Mouse (Mus musculus) frontal cortex, adult (tissue): Measurements from ENCODE around the gene Sbno1.

Source experiments
- ATAC-seq: cut with Nextera tagmentation; 2 replicates; pipeline ENCODE4 v1.9.2; 2017; ENCODE audit warnings: mild to moderate bottlenecking, moderate library complexity, mixed read lengths; ENCODE audit not compliant: low TSS enrichment

Gene Sbno1

GRCm38 (mm10) chr5:124444208-124444607 lies 18.4 kb upstream of the Sbno1 start:
- ATAC-seq: no peak

GRCm38 (mm10) chr5:124442628-124443027 lies 16.8 kb upstream of the Sbno1 start:
- no peak for ATAC-seq

- ATAC-seq: peak; percentile 41; the same call in 1 of the 2 replicates
Observed at GRCm38 (mm10) chr5:124440094-124440701, 14.4 kb upstream of the Sbno1 start.

GRCm38 (mm10) chr5:124439447-124440093 lies 13.8 kb upstream of the Sbno1 start, which contains the start of gene Kmt5a:
Kmt5a (plus strand) TSS chr5:124439930.
- peak; percentile 96 for ATAC-seq

GRCm38 (mm10) chr5:124438746-124439145 lies 12.9 kb upstream of the Sbno1 start:
- ATAC-seq: no peak

- no peak for ATAC-seq
Observed at GRCm38 (mm10) chr5:124438229-124438628, 12.4 kb upstream of the Sbno1 start.

GRCm38 (mm10) chr5:124433048-124433447 lies 7.2 kb upstream of the Sbno1 start:
- no peak for ATAC-seq

- ATAC-seq: peak; percentile 74
Observed at GRCm38 (mm10) chr5:124432398-124433012, 6.7 kb upstream of the Sbno1 start.

- no peak for ATAC-seq
Observed at GRCm38 (mm10) chr5:124426475-124427071, 772 bp upstream of the Sbno1 start.

- peak; percentile 62 for ATAC-seq
Observed at GRCm38 (mm10) chr5:124424723-124425411, 934 bp downstream of the Sbno1 start.

- no peak for ATAC-seq
Observed at GRCm38 (mm10) chr5:124424200-124424722, 1.5 kb downstream of the Sbno1 start.

- ATAC-seq: no peak
Observed at GRCm38 (mm10) chr5:124421786-124422185, 4.0 kb downstream of the Sbno1 start.

GRCm38 (mm10) chr5:124418903-124419302 lies 6.9 kb downstream of the Sbno1 start:
- no peak for ATAC-seq

GRCm38 (mm10) chr5:124412163-124412562 lies 13.6 kb downstream of the Sbno1 start:
- no peak for ATAC-seq

GRCm38 (mm10) chr5:124410808-124411207 lies 15.0 kb downstream of the Sbno1 start:
- no peak for ATAC-seq

- no peak for ATAC-seq
Observed at GRCm38 (mm10) chr5:124393726-124394125, 32.1 kb downstream of the Sbno1 start.

GRCm38 (mm10) chr5:124392412-124392811 lies 33.4 kb downstream of the Sbno1 start:
- ATAC-seq: no peak

GRCm38 (mm10) chr5:124387932-124388331 lies 37.9 kb downstream of the Sbno1 start:
- no peak for ATAC-seq

GRCm38 (mm10) chr5:124380121-124380520 lies 45.7 kb downstream of the Sbno1 start:
- no peak for ATAC-seq

- no peak for ATAC-seq
Observed at GRCm38 (mm10) chr5:124377149-124377548, 48.7 kb downstream of the Sbno1 start.

GRCm38 (mm10) chr5:124376401-124376800 lies 49.4 kb downstream of the Sbno1 start:
- ATAC-seq: no peak

- ATAC-seq: peak; percentile 73; the same call in 1 of the 2 replicates
Observed at GRCm38 (mm10) chr5:124374298-124374697, 51.5 kb downstream of the Sbno1 start.
